Mouse (Mus musculus) hindbrain, embryonic 14.5 days (tissue): ENCODE measurements around the gene Cask. TPM values are rescaled to one million over a fixed set of nuclear protein-coding genes. Genes with fewer than 3 reads are reported as not detected.

Experiments used
- ATAC-seq: fragments of 200-750 bp; cut with Nextera tagmentation; 2 replicates; pipeline ENCODE4 v1.8.0; 2017; ENCODE audit warnings: moderate number of reproducible peaks, mild to moderate bottlenecking, moderate TSS enrichment, moderate library complexity; ENCODE audit not compliant: low FRiP score
- DNase-seq: peaks from one replicate; pipeline ENCODE4 v3.0.0-alpha.2; 2015; ENCODE audit warnings: low spot score
- H3K27ac ChIP-seq: fragments of 300-500 bp; sonication (generic); 2 replicates; pipeline ENCODE4 v1.5.1; 2014; ENCODE audit warnings: mild to moderate bottlenecking, moderate library complexity
- H3K27me3 ChIP-seq: fragments of 300-500 bp; sonication (generic); 2 replicates; pipeline ENCODE4 v1.6.1; 2014; ENCODE audit warnings: mild to moderate bottlenecking, low read length, mixed read lengths; ENCODE audit not compliant: control insufficient read depth, insufficient read depth
- H3K36me3 ChIP-seq: fragments of 300-500 bp; sonication (generic); replicated peaks from 2 replicates; pipeline ENCODE4 v1.6.1; 2014; ENCODE audit not compliant: control insufficient read depth, insufficient read depth
- H3K4me1 ChIP-seq: fragments of 300-500 bp; sonication (generic); replicated peaks from 2 replicates; pipeline ENCODE4 v1.6.1; 2014; ENCODE audit warnings: antibody characterized with exemption, low read length, mixed read lengths; ENCODE audit not compliant: control insufficient read depth, insufficient read depth
- H3K4me2 ChIP-seq: fragments of 300-500 bp; sonication (generic); replicated peaks from 2 replicates; pipeline ENCODE4 v1.6.1; 2014; ENCODE audit warnings: mild to moderate bottlenecking, moderate library complexity
- H3K4me3 ChIP-seq: fragments of 300-500 bp; sonication (generic); replicated peaks from 2 replicates; pipeline ENCODE4 v1.5.1; 2014; ENCODE audit warnings: mild to moderate bottlenecking, low read length
- H3K9ac ChIP-seq: fragments of 300-500 bp; sonication (generic); 2 replicates; pipeline ENCODE4 v1.6.1; 2014
- H3K9me3 ChIP-seq: fragments of 300-500 bp; sonication (generic); 2 replicates; pipeline ENCODE4 v1.6.1; 2016; ENCODE audit warnings: low read length; ENCODE audit not compliant: control insufficient read depth
- WGBS: fragments of 180-500 bp; shearing (Covaris S2); extraction: QIAGEN DNeasy Blood & Tissue Kit; methylation state at CpG from one replicate; pipeline ENCODE4 v1.1.7; 2014; 5-methylcytosine and 5-hydroxymethylcytosine counted together
- polyA plus RNA-seq: library from polyadenylated mRNA; unstranded; fragments of >200 nt; fragmentation: Nextera tagmentation; extraction: Ambion mirVana; gene quantifications from 2 replicates; pipeline ENCODE4 v1.2.1, GENCODE M21; 2014

Gene Cask
- polyA plus RNA-seq, 1 experiment from 2014 or later, result 61.7 TPM

- DNase-seq (peak; percentile 67), ATAC-seq (no peak)
- H3K4me3 ChIP-seq, result no peak overlapping the region
- H3K9ac ChIP-seq, result no peak overlapping the region
- 0 out of 2 replicates have a peak, but pooled peaks cover 2% of the 10 kb centered on the region for H3K27me3 ChIP-seq
- WGBS, result 9% methylated on average over 1 of the region's 1 CpGs
- no peaks in the 10 kb centered on the region for H3K4me1 ChIP-seq
- no peak overlapping the region for H3K27ac ChIP-seq
- H3K9me3 ChIP-seq, result no peaks in the 10 kb centered on the region
- H3K36me3 ChIP-seq, result no peaks in the 10 kb centered on the region
- H3K4me2 ChIP-seq, result no peak overlapping the region
Observed at GRCm38 (mm10) chrX:13656721-13657120, 194.4 kb downstream of the Cask start.

- no peak overlapping the region for H3K4me3 ChIP-seq
- ATAC-seq (no peak), DNase-seq (no peak)
- no peaks in the 10 kb centered on the region for H3K4me1 ChIP-seq
- H3K36me3 ChIP-seq, result no peaks in the 10 kb centered on the region
- H3K27me3 ChIP-seq, result 0 out of 2 replicates have a peak, but pooled peaks cover 2% of the 10 kb centered on the region
- no peak overlapping the region for H3K27ac ChIP-seq
- no peak overlapping the region for H3K4me2 ChIP-seq
- WGBS, result 92% methylated on average over 6 of the region's 6 CpGs
- H3K9me3 ChIP-seq, result no peaks in the 10 kb centered on the region
- H3K9ac ChIP-seq, result no peak overlapping the region
Observed at GRCm38 (mm10) chrX:13655906-13656305, 195.3 kb downstream of the Cask start.

- Histone ChIP-seq H3K36me3 (no peaks in the 10 kb centered on the region), H3K9me3 (no peaks in the 10 kb centered on the region), H3K4me2 (no peak overlapping the region), H3K27me3 (0 out of 2 replicates have a peak, but pooled peaks cover 2% of the 10 kb centered on the region), H3K4me3 (no peak overlapping the region), H3K9ac (no peak overlapping the region), H3K27ac (no peak overlapping the region), H3K4me1 (no peaks in the 10 kb centered on the region)
- DNase-seq (no peak), ATAC-seq (no peak)
- 85% methylated on average over 3 of the region's 3 CpGs for WGBS
Observed at GRCm38 (mm10) chrX:13655005-13655421, 196.2 kb downstream of the Cask start.

GRCm38 (mm10) chrX:13652291-13652690, 198.9 kb downstream of the Cask start:
- DNase-seq (no peak), ATAC-seq (no peak)
- Histone ChIP-seq H3K9ac (no peak overlapping the region), H3K4me2 (no peak overlapping the region), H3K36me3 (no peaks in the 10 kb centered on the region), H3K4me3 (no peak overlapping the region), H3K9me3 (no peaks in the 10 kb centered on the region), H3K27me3 (0 out of 2 replicates have a peak, but pooled peaks cover 2% of the 10 kb centered on the region), H3K27ac (no peak overlapping the region), H3K4me1 (no peaks in the 10 kb centered on the region)
- WGBS, result 75% methylated on average over 1 of the region's 1 CpGs

GRCm38 (mm10) chrX:13651889-13652288, 199.3 kb downstream of the Cask start:
- H3K9ac ChIP-seq, result no peak overlapping the region
- no peaks in the 10 kb centered on the region for H3K4me1 ChIP-seq
- H3K4me3 ChIP-seq, result no peak overlapping the region
- DNase-seq (no peak), ATAC-seq (no peak)
- no peaks in the 10 kb centered on the region for H3K36me3 ChIP-seq
- H3K9me3 ChIP-seq, result no peaks in the 10 kb centered on the region
- no peak overlapping the region for H3K4me2 ChIP-seq
- WGBS, result 90% methylated on average over 2 of the region's 2 CpGs
- H3K27me3 ChIP-seq, result 0 out of 2 replicates have a peak, but pooled peaks cover 2% of the 10 kb centered on the region
- no peak overlapping the region for H3K27ac ChIP-seq

- DNase-seq (no peak), ATAC-seq (no peak)
- H3K9me3 ChIP-seq, result no peaks in the 10 kb centered on the region
- WGBS, result 63% methylated on average over 2 of the region's 2 CpGs
- no peak overlapping the region for H3K4me3 ChIP-seq
- no peak overlapping the region for H3K9ac ChIP-seq
- no peak overlapping the region for H3K4me2 ChIP-seq
- no peaks in the 10 kb centered on the region for H3K36me3 ChIP-seq
- no peaks in the 10 kb centered on the region for H3K4me1 ChIP-seq
- no peak overlapping the region for H3K27ac ChIP-seq
- 0 out of 2 replicates have a peak, but pooled peaks cover 4% of the 10 kb centered on the region for H3K27me3 ChIP-seq
Observed at GRCm38 (mm10) chrX:13638894-13639293, 212.3 kb downstream of the Cask start.

- no peak for DNase-seq
- no peak overlapping the region for H3K4me3 ChIP-seq
- H3K36me3 ChIP-seq, result no peaks in the 10 kb centered on the region
- H3K4me2 ChIP-seq, result no peak overlapping the region
- no peaks in the 10 kb centered on the region for H3K9me3 ChIP-seq
- no peak overlapping the region for H3K27ac ChIP-seq
- H3K27me3 ChIP-seq, result 0 out of 2 replicates have a peak, but pooled peaks cover 4% of the 10 kb centered on the region
- no peaks in the 10 kb centered on the region for H3K4me1 ChIP-seq
- ATAC-seq, result no peak
- no peak overlapping the region for H3K9ac ChIP-seq
- WGBS, result 84% methylated on average over 1 of the region's 1 CpGs
Observed at GRCm38 (mm10) chrX:13636398-13636797, 214.8 kb downstream of the Cask start.

GRCm38 (mm10) chrX:13631599-13632283, 219.4 kb downstream of the Cask start, which contains the start of gene Gpr34:
Gene Gpr34 (plus strand): TSS chrX:13632089.
- DNase-seq, result no peak
- H3K27me3 ChIP-seq, result 0 out of 2 replicates have a peak, but pooled peaks cover 4% of the 10 kb centered on the region
- no peak for ATAC-seq

GRCm38 (mm10) chrX:13622654-13623053, 228.5 kb downstream of the Cask start:
- H3K36me3 ChIP-seq, result peaks cover 4% of the 10 kb centered on the region; the same call in 1 of the 2 replicates
- ATAC-seq, result no peak
- no peak overlapping the region for H3K4me2 ChIP-seq
- H3K4me1 ChIP-seq, result no peaks in the 10 kb centered on the region
- 87% methylated on average over 5 of the region's 5 CpGs for WGBS
- H3K27ac ChIP-seq, result no peak overlapping the region
- DNase-seq, result no peak
- 0 out of 2 replicates have a peak, but pooled peaks cover 4% of the 10 kb centered on the region for H3K27me3 ChIP-seq
- H3K4me3 ChIP-seq, result no peak overlapping the region
- no peak overlapping the region for H3K9ac ChIP-seq
- H3K9me3 ChIP-seq, result no peaks in the 10 kb centered on the region

More at GRCm38 (mm10) chrX:13631599-13632283, 219.4 kb downstream of the Cask start, which contains the start of gene Gpr34:
- no peaks in the 10 kb centered on the region for H3K4me1 ChIP-seq
- no peak within 1 kb of the TSS for H3K9ac ChIP-seq
- no peak within 1 kb of the TSS for H3K27ac ChIP-seq
- no peaks in the 10 kb centered on the region for H3K9me3 ChIP-seq
- no peak within 1 kb of the TSS for H3K4me2 ChIP-seq
- no peak within 1 kb of the TSS for H3K4me3 ChIP-seq
- H3K36me3 ChIP-seq, result no peaks in the 10 kb centered on the region
- 75% methylated on average over 5 of the region's 5 CpGs for WGBS
